Mouse (Mus musculus) myocyte (in vitro differentiated cells): ENCODE results near the gene Pard6b.

ENCODE experiments used
- CEBPB ChIP-seq: IDR thresholded peaks from 2 replicates; pipeline ENCODE4 v1.6.1; 2011; ENCODE audit warnings: mild to moderate bottlenecking, moderate library complexity; ENCODE audit not compliant: poor library complexity, insufficient read depth, severe bottlenecking
- E2F4 ChIP-seq: IDR thresholded peaks from one replicate; pipeline ENCODE4 v1.6.1; 2011; ENCODE audit warnings: mild to moderate bottlenecking, control low read depth, moderate library complexity; ENCODE audit not compliant: insufficient read depth
- MAX ChIP-seq: IDR thresholded peaks from one replicate; pipeline ENCODE4 v1.6.1; 2011; ENCODE audit warnings: low read depth, mild to moderate bottlenecking, control low read depth
- POLR2A ChIP-seq: IDR thresholded peaks from one replicate; pipeline ENCODE4 v1.6.1; 2011; ENCODE audit warnings: low read depth, mild to moderate bottlenecking, control low read depth, moderate library complexity; ENCODE audit not compliant: insufficient read length

DNA sequence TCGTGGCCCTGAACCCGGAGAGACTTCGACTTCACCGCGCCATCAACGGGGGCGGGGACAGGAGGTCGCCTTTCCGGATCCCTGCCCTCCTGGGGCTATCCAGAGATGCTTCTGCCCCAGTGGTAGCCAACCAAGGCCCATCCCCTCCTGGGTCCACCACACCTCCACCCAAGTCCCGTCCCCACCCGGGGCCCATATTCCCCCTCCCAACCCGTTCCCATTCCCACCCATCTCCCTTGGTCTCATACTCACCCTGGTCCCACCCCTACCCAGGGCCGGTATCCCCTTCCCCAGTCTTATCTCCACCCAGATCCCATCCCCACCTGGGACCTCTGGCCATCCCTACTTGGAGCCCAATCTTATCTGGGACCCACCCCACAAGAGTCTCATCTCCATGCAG lies 36.7 kb downstream of the Pard6b start:
- no peak for TF ChIP-seq MAX
- TF ChIP-seq POLR2A = no peak
- TF ChIP-seq CEBPB = no peak
- TF ChIP-seq E2F4 = no peak
